Mouse (Mus musculus): ENCODE results near the gene Phc2. TPM values are rescaled to one million over a fixed set of nuclear protein-coding genes. Genes with fewer than 3 reads are reported as not detected.

Gene Phc2
- polyA plus RNA-seq, 1 experiment from 2014 or later: 110 TPM

DNA sequence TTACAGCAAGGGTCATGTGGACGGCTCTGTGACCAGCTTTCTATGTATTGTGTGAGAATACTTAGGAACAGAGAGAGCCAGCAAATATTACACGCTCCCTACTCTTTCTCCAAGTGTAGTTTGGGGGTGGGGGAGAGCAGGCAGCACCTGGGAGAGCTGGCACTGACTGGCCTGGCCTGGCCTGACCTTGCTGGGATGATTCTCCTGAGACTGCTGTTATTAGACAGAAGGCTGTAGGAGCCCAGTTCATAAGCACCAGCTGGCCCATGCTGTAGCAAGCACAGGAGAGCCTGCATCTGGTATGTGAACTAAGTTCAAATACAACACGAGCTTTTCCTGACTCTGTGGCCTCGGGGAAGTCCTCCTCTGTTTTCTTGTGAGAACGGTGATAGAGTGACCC lies 38.7 kb downstream of the Phc2 start:
- H3K36me3 ChIP-seq (ENCODE audit: control insufficient read depth, insufficient read depth, low read length): no peaks in the 10 kb centered on the region
- H3K4me1 ChIP-seq (ENCODE audit: control insufficient read depth, insufficient read depth, low read length): peaks cover 2% of the 10 kb centered on the region; the same call in 1 of the 2 replicates
- no peaks in the 10 kb centered on the region for H3K27me3 ChIP-seq (ENCODE audit: control insufficient read depth, insufficient read depth, low read length)
- ATAC-seq (ENCODE audit: low FRiP score): no peak
- no peak overlapping the region for H3K27ac ChIP-seq (ENCODE audit: low read depth, low read length)
- no peaks in the 10 kb centered on the region for H3K9me3 ChIP-seq (ENCODE audit: control insufficient read depth, low read length)
- no peak overlapping the region for H3K4me3 ChIP-seq (ENCODE audit: low read depth, low read length)
- no peak for DNase-seq (ENCODE audit: low spot score, missing footprints)
- no peak overlapping the region for H3K9ac ChIP-seq (ENCODE audit: low read length)
- WGBS: 56% methylated on average over 5 of the region's 5 CpGs
- no peak overlapping the region for H3K4me2 ChIP-seq

DNA sequence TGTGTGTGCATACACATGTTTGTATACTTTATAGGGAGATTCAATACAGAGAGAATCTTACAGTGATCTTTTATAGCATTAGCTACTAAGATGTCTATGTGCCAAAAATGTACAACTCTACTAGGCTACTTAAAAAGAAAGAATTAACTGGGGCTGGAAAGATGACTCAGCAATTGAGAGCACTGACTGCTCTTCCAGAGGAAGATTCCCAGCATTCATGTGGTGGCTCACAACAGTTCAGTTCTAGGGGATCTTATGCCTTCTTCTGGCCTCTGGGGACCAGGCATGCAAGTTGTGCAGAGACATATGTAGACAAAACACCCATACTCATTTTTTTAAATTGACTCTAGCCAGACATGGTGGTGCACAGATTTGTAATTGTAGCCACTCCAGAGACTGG lies 39.8 kb downstream of the Phc2 start:
- Histone ChIP-seq H3K4me1 (ENCODE audit: control insufficient read depth, insufficient read depth, low read length) (peaks cover 2% of the 10 kb centered on the region; the same call in 1 of the 2 replicates), H3K27ac (ENCODE audit: low read depth, low read length) (no peak overlapping the region), H3K4me2 (no peak overlapping the region), H3K36me3 (ENCODE audit: control insufficient read depth, insufficient read depth, low read length) (no peaks in the 10 kb centered on the region), H3K9me3 (ENCODE audit: control insufficient read depth, low read length) (no peaks in the 10 kb centered on the region), H3K27me3 (ENCODE audit: control insufficient read depth, insufficient read depth, low read length) (no peaks in the 10 kb centered on the region), H3K4me3 (ENCODE audit: low read depth, low read length) (no peak overlapping the region), H3K9ac (ENCODE audit: low read length) (no peak overlapping the region)
- no peak for ATAC-seq (ENCODE audit: low FRiP score)
- no peak for DNase-seq (ENCODE audit: low spot score, missing footprints)

DNA sequence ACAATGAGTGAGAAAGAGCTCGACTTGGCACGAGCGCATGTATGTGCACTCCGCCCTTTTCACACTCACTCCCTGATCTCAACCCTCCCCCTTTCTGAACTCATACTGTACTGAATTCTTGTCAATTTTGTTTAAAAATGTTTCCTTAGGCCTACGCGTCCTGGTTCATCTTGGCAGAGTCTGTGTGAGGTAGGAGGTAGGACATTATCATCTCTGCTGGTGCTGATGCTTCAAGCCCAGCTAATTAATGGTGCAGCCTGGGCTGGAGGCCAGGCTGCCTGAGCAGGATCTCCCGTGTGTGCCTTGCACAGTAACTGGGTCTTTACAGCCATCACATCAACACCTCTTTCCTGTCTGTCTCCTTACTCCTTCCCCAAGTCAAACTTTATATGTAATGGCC lies 40.6 kb downstream of the Phc2 start:
- Histone ChIP-seq H3K9me3 (ENCODE audit: control insufficient read depth, low read length) (no peaks in the 10 kb centered on the region), H3K4me1 (ENCODE audit: control insufficient read depth, insufficient read depth, low read length) (peaks cover 2% of the 10 kb centered on the region; the same call in 1 of the 2 replicates), H3K4me2 (no peak overlapping the region), H3K27ac (ENCODE audit: low read depth, low read length) (no peak overlapping the region), H3K27me3 (ENCODE audit: control insufficient read depth, insufficient read depth, low read length) (no peaks in the 10 kb centered on the region), H3K4me3 (ENCODE audit: low read depth, low read length) (no peak overlapping the region), H3K9ac (ENCODE audit: low read length) (no peak overlapping the region), H3K36me3 (ENCODE audit: control insufficient read depth, insufficient read depth, low read length) (no peaks in the 10 kb centered on the region)
- WGBS: 88% methylated on average over 7 of the region's 7 CpGs
- DNase-seq (ENCODE audit: low spot score, missing footprints): no peak
- no peak for ATAC-seq (ENCODE audit: low FRiP score)

- no peak for ATAC-seq (ENCODE audit: low FRiP score)
- Histone ChIP-seq H3K27ac (ENCODE audit: low read depth, low read length) (0 out of 2 replicates have a peak overlapping the region, but pooled peaks have one; percentile 16), H3K36me3 (ENCODE audit: control insufficient read depth, insufficient read depth, low read length) (no peaks in the 10 kb centered on the region), H3K4me1 (ENCODE audit: control insufficient read depth, insufficient read depth, low read length) (no peaks in the 10 kb centered on the region; the same call in 1 of the 2 replicates), H3K4me2 (no peak overlapping the region), H3K27me3 (ENCODE audit: control insufficient read depth, insufficient read depth, low read length) (no peaks in the 10 kb centered on the region), H3K9ac (ENCODE audit: low read length) (no peak overlapping the region), H3K4me3 (ENCODE audit: low read depth, low read length) (no peak overlapping the region), H3K9me3 (ENCODE audit: control insufficient read depth, low read length) (no peaks in the 10 kb centered on the region)
- 64% methylated on average over 12 of the region's 12 CpGs for WGBS
- peak; percentile 91 for DNase-seq (ENCODE audit: low spot score, missing footprints)
Measured at GRCm38 (mm10) chr4:128698011-128698861, 43.7 kb downstream of the Phc2 start.

GRCm38 (mm10) chr4:128699916-128700315 lies 45.4 kb downstream of the Phc2 start:
- H3K9me3 ChIP-seq (ENCODE audit: control insufficient read depth, low read length): no peaks in the 10 kb centered on the region
- 93% methylated on average over 4 of the region's 4 CpGs for WGBS

GRCm38 (mm10) chr4:128700543-128700942 lies 46.0 kb downstream of the Phc2 start:
- Histone ChIP-seq H3K4me2 (no peak overlapping the region), H3K4me1 (ENCODE audit: control insufficient read depth, insufficient read depth, low read length) (no peaks in the 10 kb centered on the region; the same call in 1 of the 2 replicates), H3K36me3 (ENCODE audit: control insufficient read depth, insufficient read depth, low read length) (no peaks in the 10 kb centered on the region), H3K27ac (ENCODE audit: low read depth, low read length) (no peak overlapping the region), H3K9ac (ENCODE audit: low read length) (no peak overlapping the region), H3K4me3 (ENCODE audit: low read depth, low read length) (no peak overlapping the region), H3K27me3 (ENCODE audit: control insufficient read depth, insufficient read depth, low read length) (no peaks in the 10 kb centered on the region), H3K9me3 (ENCODE audit: control insufficient read depth, low read length) (no peaks in the 10 kb centered on the region)
- 68% methylated on average over 2 of the region's 2 CpGs for WGBS
- ATAC-seq (ENCODE audit: low FRiP score): 0 out of 2 replicates have a peak, but pooled peaks have one; percentile 22
- DNase-seq (ENCODE audit: low spot score, missing footprints): no peak

More at GRCm38 (mm10) chr4:128699916-128700315, 45.4 kb downstream of the Phc2 start:
- ATAC-seq (ENCODE audit: low FRiP score) (no peak), DNase-seq (ENCODE audit: low spot score, missing footprints) (no peak)
- no peak overlapping the region for H3K27ac ChIP-seq (ENCODE audit: low read depth, low read length)
- no peak overlapping the region for H3K9ac ChIP-seq (ENCODE audit: low read length)
- H3K4me2 ChIP-seq: no peak overlapping the region
- H3K4me3 ChIP-seq (ENCODE audit: low read depth, low read length): no peak overlapping the region
- no peaks in the 10 kb centered on the region for H3K36me3 ChIP-seq (ENCODE audit: control insufficient read depth, insufficient read depth, low read length)
- no peaks in the 10 kb centered on the region for H3K27me3 ChIP-seq (ENCODE audit: control insufficient read depth, insufficient read depth, low read length)
- H3K4me1 ChIP-seq (ENCODE audit: control insufficient read depth, insufficient read depth, low read length): no peaks in the 10 kb centered on the region; the same call in 1 of the 2 replicates

- Histone ChIP-seq H3K4me3 (ENCODE audit: low read depth, low read length) (no peak overlapping the region), H3K27ac (ENCODE audit: low read depth, low read length) (no peak overlapping the region), H3K36me3 (ENCODE audit: control insufficient read depth, insufficient read depth, low read length) (no peaks in the 10 kb centered on the region), H3K9me3 (ENCODE audit: control insufficient read depth, low read length) (no peaks in the 10 kb centered on the region), H3K9ac (ENCODE audit: low read length) (no peak overlapping the region), H3K4me2 (no peak overlapping the region), H3K4me1 (ENCODE audit: control insufficient read depth, insufficient read depth, low read length) (peaks cover under 1% of the 10 kb centered on the region; the same call in 1 of the 2 replicates), H3K27me3 (ENCODE audit: control insufficient read depth, insufficient read depth, low read length) (no peaks in the 10 kb centered on the region)
- ATAC-seq (ENCODE audit: low FRiP score) (no peak), DNase-seq (ENCODE audit: low spot score, missing footprints) (no peak)
- 89% methylated on average over 15 of the region's 15 CpGs for WGBS
Measured at GRCm38 (mm10) chr4:128705138-128705720, 50.7 kb downstream of the Phc2 start.

DNA sequence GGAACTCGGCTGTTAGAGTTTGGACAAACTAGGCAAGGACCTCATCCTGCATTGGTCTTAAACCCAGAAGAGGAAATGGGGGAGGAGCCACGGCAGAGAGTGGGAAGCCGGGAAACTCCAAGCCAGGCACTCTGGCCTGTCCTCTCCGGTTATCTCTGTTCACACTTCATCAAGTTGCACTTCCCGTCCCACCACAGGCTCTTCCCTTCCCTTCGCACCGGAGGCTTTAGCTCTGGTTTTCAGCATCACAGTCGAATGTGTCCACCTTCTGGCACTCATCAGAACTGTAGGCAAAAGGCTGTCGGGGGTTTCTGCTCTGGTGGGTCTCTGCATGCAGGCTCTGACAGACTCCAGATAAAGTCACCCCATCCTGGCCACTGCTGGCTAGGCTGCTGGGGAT lies 52.1 kb downstream of the Phc2 start:
- Histone ChIP-seq H3K9me3 (ENCODE audit: control insufficient read depth, low read length) (no peaks in the 10 kb centered on the region), H3K27me3 (ENCODE audit: control insufficient read depth, insufficient read depth, low read length) (no peaks in the 10 kb centered on the region), H3K9ac (ENCODE audit: low read length) (no peak overlapping the region), H3K36me3 (ENCODE audit: control insufficient read depth, insufficient read depth, low read length) (no peaks in the 10 kb centered on the region), H3K27ac (ENCODE audit: low read depth, low read length) (no peak overlapping the region), H3K4me2 (no peak overlapping the region), H3K4me3 (ENCODE audit: low read depth, low read length) (no peak overlapping the region), H3K4me1 (ENCODE audit: control insufficient read depth, insufficient read depth, low read length) (peaks cover 12% of the 10 kb centered on the region)
- DNase-seq (ENCODE audit: low spot score, missing footprints): no peak
- 16% methylated on average over 9 of the region's 9 CpGs for WGBS
- ATAC-seq (ENCODE audit: low FRiP score): no peak

DNA sequence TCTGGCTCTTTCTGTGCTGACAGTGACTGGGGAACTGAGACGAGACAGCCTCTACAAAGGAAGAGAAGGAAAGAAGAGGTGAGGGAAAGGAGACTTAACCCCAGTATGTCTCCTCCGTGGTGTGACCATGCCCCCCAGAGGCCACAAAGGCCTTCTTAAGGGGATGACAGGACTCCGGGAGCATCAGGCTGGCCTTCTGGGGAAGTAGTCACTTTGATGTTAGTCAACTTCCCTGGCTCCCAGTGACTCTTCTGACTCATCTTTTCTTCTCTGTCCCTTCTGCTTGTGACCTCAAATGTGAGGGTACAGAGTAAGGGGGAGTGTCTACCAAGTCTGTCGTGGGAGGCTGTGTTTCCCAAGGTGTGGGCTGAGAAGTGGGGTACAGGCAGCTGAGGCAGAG lies 52.9 kb downstream of the Phc2 start:
- DNase-seq (ENCODE audit: low spot score, missing footprints): no peak
- Histone ChIP-seq H3K9ac (ENCODE audit: low read length) (no peak overlapping the region), H3K27me3 (ENCODE audit: control insufficient read depth, insufficient read depth, low read length) (no peaks in the 10 kb centered on the region), H3K4me3 (ENCODE audit: low read depth, low read length) (no peak overlapping the region), H3K4me1 (ENCODE audit: control insufficient read depth, insufficient read depth, low read length) (peaks cover 20% of the 10 kb centered on the region), H3K4me2 (no peak overlapping the region), H3K9me3 (ENCODE audit: control insufficient read depth, low read length) (no peaks in the 10 kb centered on the region), H3K36me3 (ENCODE audit: control insufficient read depth, insufficient read depth, low read length) (no peaks in the 10 kb centered on the region), H3K27ac (ENCODE audit: low read depth, low read length) (no peak overlapping the region)
- 43% methylated on average over 4 of the region's 4 CpGs for WGBS
- ATAC-seq (ENCODE audit: low FRiP score): no peak

Data from midbrain, embryonic 11.5 days (tissue).